Mouse (Mus musculus) thymus, postnatal 4 days (tissue): ENCODE data around the gene Gm156.
"Not testable (repeated sequence)": the region's sequence is repeated elsewhere in the genome, so short reads cannot be mapped to it uniquely, and the experiment has no call there.

Experiments
- DNase-seq: peaks from one replicate; pipeline ENCODE4 v3.0.0; 2021

Gene Gm156

DNA sequence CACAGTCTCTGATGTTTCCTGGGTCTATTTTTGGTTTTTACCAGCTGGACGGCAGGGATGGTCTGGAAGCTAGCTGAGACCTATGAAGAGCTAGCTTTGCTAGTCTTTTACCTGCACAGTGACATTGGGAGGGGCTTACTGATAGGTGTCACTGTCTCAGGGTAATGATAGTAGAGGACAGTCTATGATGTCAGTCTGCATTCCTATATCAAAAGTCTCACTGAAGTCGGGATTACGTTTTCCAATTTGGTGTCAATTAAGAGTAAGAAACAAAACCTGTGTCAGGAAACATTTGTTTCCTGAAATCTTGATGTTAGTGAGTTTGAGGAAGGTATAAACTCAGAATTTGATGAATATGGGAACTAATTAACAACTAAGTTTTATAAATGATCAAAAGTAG lies at the start of gene Gm156:
Gene Gm156, minus strand, starts transcription at position 101 of the 400 bp plus-strand sequence.
- not testable (repeated sequence) for DNase-seq

DNA sequence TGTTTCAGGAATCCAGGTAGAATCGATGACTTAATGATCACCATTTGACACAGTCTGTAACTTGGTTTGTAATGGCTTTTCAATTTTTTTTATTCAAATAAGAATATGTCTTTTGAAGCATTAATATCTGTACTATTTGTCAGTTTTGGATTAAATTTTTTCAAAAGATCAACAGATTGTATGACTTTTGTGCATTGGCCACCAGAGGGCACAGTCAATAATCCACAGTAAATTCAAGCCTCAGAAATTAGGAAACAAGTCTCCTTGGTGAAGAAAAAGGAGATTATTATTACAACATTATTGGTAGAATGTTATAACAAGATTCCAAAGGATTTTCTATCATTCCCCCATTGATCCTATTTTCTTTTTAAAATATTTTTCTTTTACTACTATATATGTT lies 41.5 kb upstream of the Gm156 start:
- no peak for DNase-seq

DNA sequence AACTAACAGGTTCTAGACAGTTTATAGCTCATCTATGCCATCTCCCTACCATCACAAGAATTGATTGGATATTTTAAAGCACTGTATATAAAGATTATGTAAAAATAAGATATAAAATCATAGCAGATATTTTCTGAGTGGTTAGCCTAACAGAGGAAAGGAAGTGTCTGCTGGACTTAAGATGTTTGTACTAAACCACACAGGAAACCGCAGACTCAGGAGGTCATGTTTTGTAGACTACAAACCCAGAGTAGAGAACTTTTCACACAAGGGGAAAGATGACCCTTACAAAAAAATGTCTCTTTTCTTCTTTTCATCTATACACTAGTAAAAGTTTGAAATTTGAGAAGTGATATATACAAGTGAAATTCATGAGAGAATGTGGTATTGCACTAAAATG lies 39.9 kb upstream of the Gm156 start:
- DNase-seq: no peak

DNA sequence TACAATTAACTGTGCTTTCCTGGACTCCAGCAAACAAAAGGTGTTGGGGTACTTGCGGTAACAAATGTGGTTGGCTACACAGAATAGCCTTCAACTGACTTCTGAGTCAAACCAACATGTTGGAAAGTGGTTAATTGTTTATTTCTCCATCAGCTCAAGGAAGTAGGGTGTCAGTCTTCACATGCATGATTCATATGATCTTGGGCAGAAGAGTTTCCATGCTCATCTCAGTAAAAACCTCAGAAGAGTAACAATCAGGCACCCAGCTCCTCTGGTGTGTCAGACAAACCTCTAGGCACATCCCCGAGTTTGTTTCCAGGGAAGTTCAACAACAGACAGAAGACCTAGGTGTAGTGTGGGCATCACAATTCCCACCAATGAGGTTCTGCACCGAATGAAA lies 33.7 kb upstream of the Gm156 start:
- DNase-seq: no peak

DNA sequence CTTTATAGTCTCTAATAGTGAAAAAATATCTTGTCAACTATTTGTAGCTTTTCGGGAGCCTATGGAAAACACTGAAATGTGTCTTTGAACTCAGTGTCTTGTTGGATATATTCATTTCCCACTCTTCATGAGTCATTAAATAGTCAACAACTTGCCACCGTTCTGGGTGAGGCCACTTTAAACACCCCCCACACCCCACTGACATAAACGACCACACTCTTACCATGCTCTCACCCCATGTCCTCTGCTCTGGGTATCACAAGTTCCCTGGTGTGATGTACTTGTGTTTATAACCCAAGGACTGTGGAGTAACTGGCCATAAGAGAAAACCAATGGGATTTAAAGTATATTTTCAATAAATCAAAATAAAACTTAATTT lies 36.4 kb downstream of the Gm156 start:
- no peak for DNase-seq

DNA sequence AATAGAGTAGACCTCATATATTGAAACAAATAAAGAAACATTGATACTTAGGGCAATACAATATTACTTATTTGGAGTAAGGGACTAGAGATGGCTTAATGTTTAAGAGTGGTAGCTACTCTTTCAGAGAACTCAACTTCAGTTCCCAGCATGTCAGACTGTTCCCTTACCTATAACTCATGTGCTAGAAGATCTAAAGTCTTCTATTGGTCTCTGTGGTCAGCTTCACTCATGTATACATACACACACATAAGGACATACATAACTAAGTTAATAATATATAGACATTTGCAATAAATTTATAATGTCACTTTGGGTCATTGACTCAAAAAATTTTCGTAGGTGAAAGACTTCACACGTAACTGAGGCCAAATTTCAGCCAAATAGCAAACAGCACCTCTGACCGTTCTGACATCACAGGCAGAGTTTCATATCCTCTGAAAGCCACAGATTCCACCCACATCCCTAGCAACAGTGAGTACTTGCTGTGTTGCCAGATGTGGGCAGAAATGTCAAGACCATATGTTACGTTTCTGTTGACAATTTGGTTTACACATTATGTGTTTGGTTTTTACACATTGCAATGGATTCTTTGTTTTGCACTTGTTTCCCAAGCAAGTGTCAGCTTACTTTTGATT lies 36.9 kb downstream of the Gm156 start:
- no peak for DNase-seq

DNA sequence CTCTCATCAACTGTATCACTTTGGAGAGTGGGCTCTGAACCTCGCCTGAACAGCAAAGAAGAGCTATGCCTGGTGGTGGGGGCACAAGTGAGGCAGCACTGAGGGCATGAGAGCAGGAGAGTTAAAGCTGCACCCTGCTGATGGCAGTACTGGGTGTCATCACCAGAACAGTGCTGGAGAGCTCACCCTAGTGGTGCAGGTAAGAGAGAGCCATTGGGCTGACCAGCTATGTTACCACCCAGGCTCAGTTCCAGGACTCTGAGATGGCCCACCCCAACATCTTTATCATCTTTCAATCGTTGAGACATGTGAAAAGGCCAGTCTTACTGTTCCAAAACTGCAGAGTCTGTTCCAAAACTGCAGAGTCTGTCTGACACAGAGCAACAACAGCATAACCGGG lies 37.9 kb downstream of the Gm156 start:
- no peak for DNase-seq

DNA sequence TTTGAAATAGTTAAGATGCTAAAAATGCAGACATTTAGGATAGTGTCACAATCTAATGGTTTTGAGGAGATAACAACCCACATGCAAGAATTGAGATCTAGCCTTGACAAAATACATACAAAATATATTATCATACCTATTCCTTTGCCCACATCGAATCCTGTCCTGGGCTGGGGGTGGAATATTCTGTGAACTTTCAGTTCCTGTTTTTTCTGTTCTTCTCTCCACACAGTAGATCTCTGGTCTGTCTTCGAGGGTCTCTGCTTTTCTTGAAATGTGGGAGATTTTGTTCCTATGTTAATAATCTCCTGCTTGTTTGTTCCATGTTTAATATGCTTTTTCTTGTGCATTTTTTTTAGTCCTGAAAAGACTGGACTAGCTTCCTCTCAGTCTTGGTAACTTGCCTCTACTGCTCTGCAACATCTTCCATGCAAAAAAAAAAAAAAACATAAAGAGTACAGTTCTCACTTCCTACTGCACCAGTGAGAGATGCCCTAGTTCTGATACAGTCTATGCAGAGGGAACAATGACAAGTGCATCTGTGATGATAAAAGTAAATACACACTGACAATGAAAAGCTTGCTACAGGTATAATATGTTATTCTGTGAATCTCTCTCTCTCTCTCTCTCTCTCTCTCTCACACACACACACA lies 43.9 kb downstream of the Gm156 start, which contains the start of gene Klri2:
Gene Klri2, minus strand, starts transcription at position 416 of the 653 bp plus-strand sequence.
- DNase-seq: no peak

DNA sequence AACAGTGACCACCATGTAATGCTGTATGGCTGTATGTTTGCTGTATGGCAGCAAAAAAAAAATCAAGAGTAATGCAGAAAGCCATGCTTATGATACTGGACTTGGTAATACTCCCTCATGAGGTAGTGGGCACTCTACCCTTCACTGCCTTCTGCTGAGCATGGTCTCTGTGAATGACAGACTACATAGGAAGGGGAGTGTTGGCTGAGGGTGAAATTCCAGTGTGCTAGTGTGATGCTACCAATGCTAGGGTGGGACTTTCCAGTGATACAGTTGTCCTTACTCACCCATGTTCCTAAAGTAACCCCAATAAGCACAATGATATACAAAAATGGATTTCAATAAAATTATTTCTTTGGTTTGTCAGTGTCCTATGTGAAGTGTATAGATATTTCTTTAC lies 47.7 kb downstream of the Gm156 start:
- no peak for DNase-seq

DNA sequence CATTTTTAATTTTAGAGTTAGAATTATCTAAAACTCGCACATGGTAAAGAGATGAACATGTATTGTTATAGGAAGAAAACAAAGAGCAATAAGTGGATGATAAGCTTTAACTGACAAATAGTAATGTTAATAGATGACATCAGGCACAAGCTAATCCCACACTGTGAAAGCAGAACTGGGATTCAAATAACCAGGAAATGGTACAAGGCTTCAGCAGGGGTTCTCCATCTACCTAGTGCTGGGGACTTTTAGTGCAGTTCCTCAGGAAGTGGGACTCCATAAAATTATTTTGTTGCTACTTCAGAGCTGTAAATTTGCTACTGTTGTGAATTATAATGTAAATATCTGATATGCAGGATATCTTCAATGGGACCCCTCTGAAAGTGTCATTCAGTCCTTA lies 56.8 kb downstream of the Gm156 start:
- no peak for DNase-seq

DNA sequence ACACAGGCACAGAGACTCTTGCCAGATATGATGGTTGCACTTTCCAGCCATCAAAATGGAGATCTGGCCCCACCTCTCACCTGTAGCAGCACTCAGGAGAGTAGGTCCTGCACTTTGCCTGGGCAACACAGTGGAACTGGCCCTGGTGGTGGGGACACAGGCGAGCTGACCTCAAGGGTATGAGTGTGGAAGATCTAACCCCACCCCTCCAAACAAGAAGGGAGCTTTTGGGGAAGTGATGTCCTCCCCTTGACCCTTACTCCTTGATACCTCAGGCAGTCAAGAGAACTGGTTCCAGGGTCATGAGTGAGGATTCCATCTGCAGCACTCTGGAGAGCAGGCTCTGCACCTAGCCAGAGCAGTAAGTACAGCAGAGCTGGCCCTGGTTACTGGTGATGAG lies 62.7 kb downstream of the Gm156 start:
- no peak for DNase-seq

DNA sequence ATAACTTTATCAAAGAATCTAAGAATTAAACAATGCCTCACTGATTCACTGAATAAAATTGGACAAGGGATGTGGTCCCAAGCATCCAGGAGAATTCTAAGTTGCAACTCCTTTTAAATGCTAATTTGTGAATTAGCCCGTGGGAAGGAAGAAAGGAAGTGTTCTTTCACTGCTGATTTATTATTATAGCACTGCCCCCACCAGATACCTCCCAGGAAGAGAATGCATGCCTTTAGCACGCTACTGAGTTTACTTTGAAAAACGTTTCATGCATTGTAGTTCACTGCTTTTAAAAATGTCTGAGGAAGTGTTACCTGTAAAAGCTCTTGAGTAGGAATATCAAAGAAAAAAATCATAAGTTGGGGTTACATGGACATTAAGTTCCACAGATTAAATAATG lies 63.6 kb downstream of the Gm156 start:
- DNase-seq: no peak

DNA sequence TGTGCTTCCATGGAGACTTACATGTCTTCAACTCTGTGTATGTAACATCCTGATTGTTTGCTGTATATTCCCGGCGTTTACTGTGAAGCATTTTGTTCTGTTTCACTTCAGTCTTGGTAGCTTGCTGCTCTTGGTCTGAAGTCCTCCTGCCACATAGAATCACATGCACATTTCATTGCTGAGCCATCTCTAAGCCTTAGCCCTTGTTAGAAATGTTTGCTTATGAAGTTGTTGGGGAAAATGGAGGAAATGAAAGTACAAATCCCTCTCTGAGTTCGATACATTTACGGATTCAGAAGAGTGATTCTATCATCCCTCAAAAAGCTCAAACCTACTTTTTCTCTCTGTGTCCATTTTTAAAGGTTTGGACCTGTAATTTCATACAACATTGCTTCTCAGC lies 67.0 kb downstream of the Gm156 start, which contains the start of gene Klri1:
Gene Klri1, minus strand, starts transcription at position 101 of the 400 bp plus-strand sequence.
- no peak for DNase-seq
